Mouse (Mus musculus): ENCODE data around the gene Serf2.

Gene Serf2

GRCm38 (mm10) chr2:121448739-121449535, at the start of gene Serf2:
Serf2 (plus strand) TSS chr2:121449195.
- peak; percentile 98 to 100 for DNase-seq (ENCODE audit: low spot score in 2 of 2)

- DNase-seq (ENCODE audit: low spot score in 2 of 2), result no peak
Measured at GRCm38 (mm10) chr2:121403296-121403695, 45.7 kb upstream of the Serf2 start.

DNA sequence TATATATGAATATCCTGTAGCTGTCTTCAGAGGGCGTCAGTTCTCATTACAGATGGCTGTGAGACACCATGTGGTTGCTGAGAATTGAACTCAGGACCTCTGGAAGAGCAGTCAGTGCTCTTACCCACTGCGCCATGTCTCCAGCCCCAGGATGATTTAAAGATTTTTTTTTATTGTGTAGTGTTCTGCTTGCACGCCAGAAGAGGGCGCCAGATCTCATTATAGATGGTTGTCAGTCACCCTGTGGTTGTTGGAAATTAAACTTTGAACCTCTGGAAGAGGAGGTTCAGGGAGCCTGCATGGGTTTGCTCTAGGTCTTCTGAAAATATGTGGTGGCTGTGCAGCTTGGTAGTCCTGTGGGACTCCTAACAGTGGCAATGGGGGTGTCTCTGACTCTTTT, 40.8 kb upstream of the Serf2 start:
- peak in 1 of 2 experiments; percentile 17 for DNase-seq (ENCODE audit: low spot score in 2 of 2)

- DNase-seq (ENCODE audit: low spot score in 2 of 2), result no peak
Measured at GRCm38 (mm10) chr2:121412843-121413386, 36.1 kb upstream of the Serf2 start.

- peak; percentile 89 to 96 for DNase-seq (ENCODE audit: low spot score in 2 of 2)
Measured at GRCm38 (mm10) chr2:121413387-121414042, 35.5 kb upstream of the Serf2 start, which contains the start of the genes Pdia3 and Catsper2. Pdia3 (plus strand) TSS chr2:121413775. Catsper2 (minus strand) TSS chr2:121413792.

DNA sequence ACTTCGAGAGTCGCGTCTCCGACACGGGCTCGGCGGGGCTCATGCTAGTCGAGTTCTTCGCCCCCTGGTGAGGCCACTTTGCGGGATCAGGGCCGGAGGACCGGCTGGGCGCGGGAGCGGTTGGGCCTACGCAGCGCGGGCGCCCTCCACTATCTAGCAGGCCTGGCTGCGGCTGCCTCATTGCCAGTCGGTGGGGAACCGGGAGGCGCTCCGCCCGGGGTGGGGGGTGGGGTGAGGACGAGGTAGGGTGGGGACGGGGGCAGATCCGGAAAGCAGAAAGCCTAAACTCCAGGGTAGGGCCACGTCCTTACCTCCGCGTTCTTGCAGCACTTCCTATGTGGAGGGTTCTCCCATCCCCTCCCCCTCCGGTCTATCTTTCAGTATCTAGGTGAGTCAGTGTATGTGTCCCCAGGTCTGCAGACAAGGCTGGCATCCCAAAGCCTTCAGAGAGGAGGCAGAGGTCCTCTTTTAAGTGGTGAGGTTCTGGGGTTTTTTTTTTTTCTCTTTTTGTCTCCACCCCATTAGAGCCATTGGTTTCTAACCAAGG, 34.8 kb upstream of the Serf2 start:
- DNase-seq (ENCODE audit: low spot score in 2 of 2), result peak in 1 of 2 experiments; percentile 41

DNA sequence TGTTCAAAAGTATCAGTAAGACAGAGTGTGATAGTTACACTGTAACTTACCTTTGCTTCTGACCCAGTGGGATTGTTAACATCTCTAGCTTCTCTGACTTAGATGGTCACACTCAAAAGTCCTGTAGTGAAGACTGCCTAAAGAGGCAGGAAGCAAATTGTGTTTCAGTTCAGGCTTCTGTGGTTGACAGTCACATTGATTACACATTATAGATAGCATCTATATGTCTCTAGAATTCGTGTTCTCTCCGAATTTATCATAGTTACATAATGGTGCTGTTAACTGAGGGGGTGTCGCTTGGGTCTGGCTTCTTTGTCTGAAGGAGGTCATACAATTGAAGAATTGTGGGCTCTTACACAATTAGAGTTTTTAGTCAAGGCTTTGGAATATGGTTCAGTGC, 33.9 kb upstream of the Serf2 start:
- DNase-seq (ENCODE audit: low spot score in 2 of 2), result no peak

DNA sequence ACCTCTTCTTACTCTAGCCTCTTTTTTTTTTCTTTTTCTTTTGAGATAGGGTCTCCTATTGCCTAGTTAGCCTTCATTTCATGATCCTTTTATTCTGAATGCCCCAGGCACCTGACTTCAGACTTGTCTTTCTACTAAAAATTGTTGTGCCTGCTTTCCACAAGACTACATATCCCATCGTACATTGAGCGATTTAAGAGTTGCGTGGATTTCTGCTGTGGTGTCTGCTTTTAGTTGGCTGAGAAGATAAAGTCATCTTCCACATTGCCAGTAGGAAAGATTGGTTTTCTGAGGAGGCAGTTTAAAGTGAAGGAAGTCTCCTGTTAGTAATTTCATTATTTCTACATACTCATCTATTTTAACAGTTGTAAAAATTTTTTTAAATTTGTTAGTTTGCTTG, 33.4 kb upstream of the Serf2 start:
- no peak for DNase-seq (ENCODE audit: low spot score in 2 of 2)

DNA sequence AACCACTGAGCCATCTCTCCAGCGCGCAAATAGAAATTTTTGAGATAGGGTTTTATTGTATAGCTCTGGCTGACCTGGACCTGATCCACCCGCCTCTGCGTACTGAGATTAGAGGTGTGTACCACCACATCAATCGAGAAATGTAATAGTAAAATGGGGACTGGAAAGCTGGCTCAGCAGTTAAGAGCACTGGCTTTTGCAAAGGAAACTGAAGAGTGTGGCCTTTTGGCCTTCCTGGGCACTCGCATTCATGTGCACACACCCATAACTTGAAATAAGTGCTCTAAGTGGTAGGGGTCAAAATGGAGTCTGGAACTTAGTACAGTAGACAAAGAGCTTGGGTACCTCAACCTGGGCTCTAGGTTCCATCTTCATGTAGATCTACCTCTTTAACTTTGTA, 32.6 kb upstream of the Serf2 start:
- no peak for DNase-seq (ENCODE audit: low spot score in 2 of 2)

GRCm38 (mm10) chr2:121418476-121418875, 30.5 kb upstream of the Serf2 start:
- DNase-seq (ENCODE audit: low spot score in 2 of 2), result no peak

DNA sequence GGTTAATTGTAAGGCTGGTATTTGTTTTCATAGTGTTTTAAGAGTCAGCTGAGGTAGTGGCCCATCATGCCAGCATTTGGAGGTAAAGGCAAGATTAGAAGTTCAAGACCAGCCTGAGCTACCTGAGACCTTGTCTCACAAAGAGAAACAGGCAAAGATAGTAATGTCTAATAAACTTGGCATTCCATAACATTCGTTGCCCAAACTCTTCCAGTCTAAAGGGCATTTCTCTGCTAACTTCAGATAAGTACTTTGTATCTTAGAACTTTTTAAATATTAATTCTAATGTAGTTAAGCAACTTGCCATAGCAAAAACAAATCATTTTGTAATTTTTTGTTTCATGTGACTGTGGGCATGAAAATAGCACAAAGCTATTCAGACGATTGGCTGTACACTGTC, 25.8 kb upstream of the Serf2 start:
- no peak for DNase-seq (ENCODE audit: low spot score in 2 of 2)

GRCm38 (mm10) chr2:121425890-121426289, 23.1 kb upstream of the Serf2 start:
- DNase-seq (ENCODE audit: low spot score in 2 of 2), result no peak

DNA sequence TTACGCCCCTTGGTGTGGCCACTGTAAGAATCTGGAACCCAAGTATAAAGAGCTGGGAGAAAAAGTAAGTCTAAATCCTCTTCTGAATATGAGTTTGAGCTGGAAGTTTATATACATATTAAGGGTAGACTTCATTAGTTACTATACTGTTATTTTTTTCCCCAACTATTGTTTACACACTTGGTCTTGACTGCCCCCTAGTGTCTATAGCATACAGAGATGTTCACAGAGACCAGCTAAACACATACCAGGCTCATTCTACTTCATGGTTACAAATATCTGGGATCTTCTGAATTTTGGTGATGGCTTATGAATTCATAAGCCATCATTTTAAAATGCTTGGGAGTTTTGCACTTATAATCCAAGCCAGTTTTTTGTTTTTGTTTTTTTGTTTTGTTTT, 14.1 kb upstream of the Serf2 start:
- DNase-seq (ENCODE audit: low spot score in 2 of 2), result no peak

DNA sequence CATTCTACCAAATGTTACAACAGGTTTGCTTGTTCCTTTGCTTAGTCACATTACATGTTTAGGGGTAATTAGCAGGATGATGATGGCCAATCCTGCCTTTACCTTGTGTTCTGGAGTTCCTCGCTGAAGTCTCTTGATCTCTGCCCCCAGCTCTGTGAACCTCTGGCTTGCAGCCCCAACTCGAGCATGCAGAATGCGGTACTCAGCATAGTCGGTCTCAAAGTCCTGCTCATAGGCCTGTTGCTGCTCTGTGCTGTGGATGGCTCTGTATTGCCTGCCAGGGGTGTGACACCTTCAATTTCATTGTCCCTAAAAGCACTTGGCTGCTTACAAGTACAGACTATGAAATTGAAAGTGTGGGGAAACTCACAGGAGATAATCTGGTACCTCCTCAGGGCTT, 9.2 kb upstream of the Serf2 start:
- DNase-seq (ENCODE audit: low spot score in 2 of 2), result no peak

DNA sequence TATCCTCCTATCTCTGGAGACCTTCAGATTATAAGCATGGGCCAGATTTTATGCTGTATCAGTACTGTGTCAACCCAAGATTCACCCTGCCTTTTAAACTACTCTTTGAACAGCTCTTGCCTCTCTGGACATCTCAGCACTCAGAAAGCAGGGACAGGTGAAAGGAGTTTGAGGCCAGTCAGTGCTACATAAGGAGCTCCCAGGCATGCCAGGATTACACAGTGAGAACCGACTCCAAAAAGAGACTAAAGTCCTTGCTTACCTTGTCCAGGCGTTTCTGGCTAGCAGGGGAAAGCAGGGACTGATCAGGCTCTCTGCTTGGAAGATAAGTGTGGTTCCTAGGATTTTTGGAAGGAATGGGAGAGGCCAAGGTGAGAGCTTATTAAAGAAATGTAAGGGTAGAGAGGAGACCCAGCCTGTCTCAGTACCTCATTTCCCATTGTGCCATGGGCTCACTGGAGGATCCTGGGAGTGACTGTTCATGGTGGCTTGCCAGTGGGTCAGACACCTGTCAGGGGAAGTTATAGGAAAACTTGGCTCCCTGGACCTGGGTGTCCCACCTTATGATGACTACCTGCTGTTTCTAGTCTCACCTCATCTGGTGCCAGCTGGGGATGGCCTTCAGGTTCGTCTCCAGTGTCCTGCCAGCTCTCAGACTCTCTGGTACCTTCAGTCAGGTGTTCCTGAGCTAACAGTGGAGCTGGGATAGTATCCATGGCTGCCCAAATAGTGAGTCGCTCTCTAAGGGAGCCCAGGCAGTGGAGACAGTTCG, 8.0 kb upstream of the Serf2 start:
- DNase-seq (ENCODE audit: low spot score in 2 of 2), result no peak

DNA sequence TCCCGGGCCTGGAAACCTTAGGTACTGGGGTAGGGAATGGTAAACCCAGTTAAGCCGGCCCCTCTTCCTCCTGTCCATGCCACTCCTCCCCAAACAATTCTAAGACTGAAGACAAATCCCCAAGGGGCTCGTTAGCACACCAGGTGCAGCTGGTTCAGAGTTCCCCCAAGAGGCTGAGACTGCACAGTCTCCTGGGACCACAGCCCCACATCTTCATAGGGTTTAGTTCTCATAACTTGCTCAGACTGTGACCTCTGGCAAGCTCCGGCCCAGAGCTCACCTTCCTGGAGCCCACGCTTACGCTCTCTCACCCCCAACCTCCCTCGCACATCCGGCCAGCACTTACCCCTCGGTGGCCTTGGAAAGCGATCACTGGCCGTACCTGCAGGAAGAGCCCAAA, 7.2 kb upstream of the Serf2 start:
- DNase-seq (ENCODE audit: low spot score in 2 of 2), result no peak

GRCm38 (mm10) chr2:121442259-121443067, 6.5 kb upstream of the Serf2 start:
- peak; percentile 76 for DNase-seq (ENCODE audit: low spot score in 2 of 2)

- no peak for DNase-seq (ENCODE audit: low spot score in 2 of 2)
Measured at GRCm38 (mm10) chr2:121443068-121443349, 6.0 kb upstream of the Serf2 start.

DNA sequence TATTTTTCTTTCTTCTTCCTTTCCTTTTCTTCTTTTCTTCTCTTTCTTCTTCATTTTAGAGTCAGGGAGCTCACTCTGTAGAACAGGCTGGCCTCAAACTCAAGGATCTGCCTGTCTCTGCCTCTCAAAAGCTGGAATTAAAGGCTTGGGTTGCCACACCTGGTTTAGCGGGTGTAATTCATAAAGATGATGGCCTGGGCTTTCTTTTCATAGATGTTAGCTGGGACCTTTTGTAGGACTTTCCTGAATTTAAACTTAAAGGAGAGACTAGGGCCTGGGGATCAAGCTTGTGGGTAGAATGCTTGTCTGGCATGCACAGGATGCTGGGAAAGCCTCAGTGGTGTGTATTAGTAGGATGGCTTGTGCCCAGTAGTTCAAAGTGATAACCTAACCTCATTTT, 4.8 kb upstream of the Serf2 start, which contains the start of gene Ell3:
Gene Ell3 (minus strand): TSS at position 101 of the 400 bp plus-strand sequence.
- no peak for DNase-seq (ENCODE audit: low spot score in 2 of 2)

GRCm38 (mm10) chr2:121445117-121445516, 3.9 kb upstream of the Serf2 start:
- no peak for DNase-seq (ENCODE audit: low spot score in 2 of 2)

- DNase-seq (ENCODE audit: low spot score in 2 of 2), result no peak
Measured at GRCm38 (mm10) chr2:121446506-121446905, 2.5 kb upstream of the Serf2 start.

All from urinary bladder, adult 18-20 months (tissue).